8 mouse cellular contexts compared by ENCODE assay signal in genomic region chr2:103347417-103347891, GRCm38 (mm10). TPM values are rescaled to one million over a fixed set of nuclear protein-coding genes. Genes with fewer than 3 reads are reported as not detected.
A peak's percentile ranks its signal among the peaks of the same experiment; 100 is the strongest.
DNase-seq lines count a peak whose midpoint lies in the region; ATAC-seq and TF ChIP-seq lines count a peak whose summit lies in the region.

No protein-coding gene starts in this region.

- peak; percentile 79 for DNase-seq in 3T3-L1 (ENCODE audit: low read depth, low spot score)
- peak; percentile 40 to 87 for DNase-seq in adrenal gland, adult (ENCODE audit: inconsistent age in 2 of 2, low spot score in 1 of 2)
- DNase-seq in embryonic facial prominence, embryonic 10.5 days (ENCODE audit: low spot score) = peak; percentile 42
- DNase-seq in kidney, postnatal 14 days = peak; percentile 70
- peak in 2 of 3 experiments; percentile 34 to 35 for DNase-seq in liver, embryonic 14.5 days (ENCODE audit: low read depth in 3 of 3, low spot score in 3 of 3)
- peak; percentile 60 for DNase-seq in neural tube, embryonic 11.5 days (ENCODE audit: low spot score)
- DNase-seq in stomach, postnatal 0 days (ENCODE audit: low spot score) = peak; percentile 47

- no peak for TF ChIP-seq EP300 in liver, embryonic 14.5 days (IDR thresholded peaks at IDR 0.05; ENCODE audit: low read depth)
- TF ChIP-seq EP300 in stomach, postnatal 0 days (optimal IDR thresholded peaks at IDR 0.05) = no peak

- H3K27me3 ChIP-seq in embryonic facial prominence, embryonic 10.5 days (replicated peaks; ENCODE audit: low read depth, poor library complexity, severe bottlenecking) = no peaks in the 10 kb centered on the region
- peaks cover 2% of the 10 kb centered on the region; the same call in 1 of the 2 replicates for H3K27me3 ChIP-seq in heart, embryonic 16.5 days (ENCODE audit: control insufficient read depth, insufficient read depth, low read length)
- H3K27me3 ChIP-seq in liver, embryonic 14.5 days (ENCODE audit: control insufficient read depth, insufficient read depth, low read length) = no peaks in the 10 kb centered on the region
- no peaks in the 10 kb centered on the region for H3K27me3 ChIP-seq in neural tube, embryonic 11.5 days (ENCODE audit: control insufficient read depth, insufficient read depth, low read length)
- no peaks in the 10 kb centered on the region for H3K27me3 ChIP-seq in stomach, postnatal 0 days (ENCODE audit: control insufficient read depth, insufficient read depth, low read length)

- TF ChIP-seq CTCF in liver, embryonic 14.5 days (IDR thresholded peaks at IDR 0.05; ENCODE audit: low read depth) = peak; percentile 80
- peak; percentile 88 for TF ChIP-seq CTCF in stomach, postnatal 0 days (IDR thresholded peaks at IDR 0.05; ENCODE audit: low read depth)

- H3K4me1 ChIP-seq in embryonic facial prominence, embryonic 10.5 days = no peaks in the 10 kb centered on the region
- H3K4me1 ChIP-seq in heart, embryonic 16.5 days (ENCODE audit: control insufficient read depth, insufficient read depth, low read length) = 0 out of 2 replicates have a peak, but pooled peaks cover 2% of the 10 kb centered on the region
- peaks cover 0 to 4% of the 10 kb centered on the region in 2 experiments; a peak in 1 of 4 replicates for H3K4me1 ChIP-seq in liver, embryonic 14.5 days (replicated peaks; ENCODE audit: control insufficient read depth in 2 of 2, insufficient read depth in 2 of 2, low read length in 1 of 2)
- no peaks in the 10 kb centered on the region for H3K4me1 ChIP-seq in neural tube, embryonic 11.5 days (ENCODE audit: control insufficient read depth, insufficient read depth, low read length)
- H3K4me1 ChIP-seq in stomach, postnatal 0 days (replicated peaks; ENCODE audit: control insufficient read depth, insufficient read depth) = no peaks in the 10 kb centered on the region

- ATAC-seq in heart, embryonic 16.5 days (replicated peaks; ENCODE audit: extremely low read depth, insufficient read depth, low FRiP score) = no peak
- ATAC-seq in liver, embryonic 14.5 days (ENCODE audit: insufficient read depth) = no peak
- peak; percentile 23; the same call in 1 of the 2 replicates for ATAC-seq in neural tube, embryonic 11.5 days (ENCODE audit: insufficient read depth, low FRiP score, low TSS enrichment)
- no peak for ATAC-seq in stomach, postnatal 0 days (ENCODE audit: low FRiP score, low TSS enrichment)

- no peaks in the 10 kb centered on the region for H3K9me3 ChIP-seq in embryonic facial prominence, embryonic 10.5 days
- no peaks in the 10 kb centered on the region for H3K9me3 ChIP-seq in heart, embryonic 16.5 days (replicated peaks; ENCODE audit: control insufficient read depth, low read length)
- H3K9me3 ChIP-seq in liver, embryonic 14.5 days (ENCODE audit: control insufficient read depth, low read length) = no peaks in the 10 kb centered on the region
- H3K9me3 ChIP-seq in neural tube, embryonic 11.5 days (ENCODE audit: control insufficient read depth, low read length) = no peaks in the 10 kb centered on the region
- H3K9me3 ChIP-seq in stomach, postnatal 0 days (ENCODE audit: control insufficient read depth, low read length) = no peaks in the 10 kb centered on the region

- WGBS in embryonic facial prominence, embryonic 10.5 days = 24% methylated on average over 5 of the region's 5 CpGs
- WGBS in heart, embryonic 16.5 days = 2% methylated on average over 5 of the region's 5 CpGs
- WGBS in liver, embryonic 14.5 days (ENCODE audit: insufficient replicate concordance) = 7% methylated on average over 5 of the region's 5 CpGs
- 37% methylated on average over 5 of the region's 5 CpGs for WGBS in neural tube, embryonic 11.5 days
- 4% methylated on average over 5 of the region's 5 CpGs for WGBS in stomach, postnatal 0 days

- H3K9ac ChIP-seq in heart, embryonic 16.5 days (ENCODE audit: low read length) = no peak overlapping the region
- no peak overlapping the region for H3K9ac ChIP-seq in liver, embryonic 14.5 days (replicated peaks)
- H3K9ac ChIP-seq in neural tube, embryonic 11.5 days (ENCODE audit: low read length) = no peak overlapping the region
- no peak overlapping the region for H3K9ac ChIP-seq in stomach, postnatal 0 days (ENCODE audit: low read length)

- H3K4me2 ChIP-seq in heart, embryonic 16.5 days (ENCODE audit: low read depth, low read length) = peak overlapping the region; percentile 45; the same call in 1 of the 2 replicates
- no peak overlapping the region for H3K4me2 ChIP-seq in liver, embryonic 14.5 days (ENCODE audit: low read depth)
- H3K4me2 ChIP-seq in neural tube, embryonic 11.5 days (ENCODE audit: low read depth) = no peak overlapping the region
- H3K4me2 ChIP-seq in stomach, postnatal 0 days (replicated peaks; ENCODE audit: low read depth) = peak overlapping the region; percentile 41

- H3K36me3 ChIP-seq in embryonic facial prominence, embryonic 10.5 days (replicated peaks) = no peaks in the 10 kb centered on the region
- H3K36me3 ChIP-seq in heart, embryonic 16.5 days (ENCODE audit: control insufficient read depth, insufficient read depth) = no peaks in the 10 kb centered on the region
- H3K36me3 ChIP-seq in liver, embryonic 14.5 days (replicated peaks; ENCODE audit: control insufficient read depth, insufficient read depth, low read depth) = no peaks in the 10 kb centered on the region
- no peaks in the 10 kb centered on the region for H3K36me3 ChIP-seq in neural tube, embryonic 11.5 days (ENCODE audit: control insufficient read depth, insufficient read depth, low read length)
- H3K36me3 ChIP-seq in stomach, postnatal 0 days (ENCODE audit: control insufficient read depth, insufficient read depth, low read length) = no peaks in the 10 kb centered on the region

- H3K27ac ChIP-seq in embryonic facial prominence, embryonic 10.5 days (replicated peaks) = no peak overlapping the region
- no peak overlapping the region for H3K27ac ChIP-seq in heart, embryonic 16.5 days (ENCODE audit: low read length)
- H3K27ac ChIP-seq in liver, embryonic 14.5 days = no peak overlapping the region
- no peak overlapping the region for H3K27ac ChIP-seq in neural tube, embryonic 11.5 days (ENCODE audit: low read depth, low read length)
- H3K27ac ChIP-seq in stomach, postnatal 0 days (replicated peaks) = no peak overlapping the region

- H3K4me3 ChIP-seq in embryonic facial prominence, embryonic 10.5 days = no peak overlapping the region
- 0 out of 2 replicates have a peak overlapping the region, but pooled peaks have one; percentile 8 for H3K4me3 ChIP-seq in heart, embryonic 16.5 days (ENCODE audit: low read length)
- no peak overlapping the region for H3K4me3 ChIP-seq in liver, embryonic 14.5 days (ENCODE audit: insufficient read depth in 1 of 2, low read depth in 2 of 2, low read length in 2 of 2)
- no peak overlapping the region for H3K4me3 ChIP-seq in neural tube, embryonic 11.5 days (ENCODE audit: low read depth, low read length)
- 0 out of 2 replicates have a peak overlapping the region, but pooled peaks have one; percentile 6 for H3K4me3 ChIP-seq in stomach, postnatal 0 days (ENCODE audit: low read depth, low read length)

RNA-seq across cellular contexts. Expression of gene Ehf, which starts 44.4 kb away (rescaled TPM):
- not detected in 2 replicates for polyA plus RNA-seq in embryonic facial prominence, embryonic 10.5 days (2016; fragmentation: Nextera tagmentation; extraction: Ambion mirVana)
- 1.3 and 1.8 TPM in 2 replicates for polyA plus RNA-seq in heart, embryonic 16.5 days (2015; fragmentation: Nextera tagmentation; extraction: Ambion mirVana)
- 0.04 and 0.10 TPM in 2 replicates for polyA plus RNA-seq in liver, embryonic 14.5 days (2012; rRNA removed)
- polyA plus RNA-seq in liver, embryonic 14.5 days (2014; fragmentation: Nextera tagmentation; extraction: Ambion mirVana) = 0.08 and 0.27 TPM in 2 replicates
- 0.15 TPM in 1 of 2 replicates, not detected in the other for polyA plus RNA-seq in neural tube, embryonic 11.5 days (2014; fragmentation: Nextera tagmentation; extraction: Ambion mirVana)
- 56.8 and 65.4 TPM in 2 replicates for polyA plus RNA-seq in stomach, postnatal 0 days (2015; fragmentation: Nextera tagmentation; extraction: Ambion mirVana)

Comparison
In these comparisons a context has a peak if more than half of its experiments do, and no peak if none do; other contexts are left out.
1. H3K4me3 ChIP-seq: peak in heart, embryonic 16.5 days (single experiment) and stomach, postnatal 0 days (single experiment); none in embryonic facial prominence, embryonic 10.5 days (single experiment), liver, embryonic 14.5 days (0 of 2) and neural tube, embryonic 11.5 days (single experiment).
2. H3K4me2 ChIP-seq: peak in heart, embryonic 16.5 days (single experiment) and stomach, postnatal 0 days (single experiment); none in liver, embryonic 14.5 days (single experiment) and neural tube, embryonic 11.5 days (single experiment).
3. RNA of gene Ehf, which starts 44.4 kb away (polyA plus RNA-seq): 56.8 to 65.4 TPM in stomach, postnatal 0 days; 1.3 to 1.8 TPM in heart, embryonic 16.5 days, 0.15 TPM in neural tube, embryonic 11.5 days, 0.04 to 0.27 TPM in liver, embryonic 14.5 days and not detected in embryonic facial prominence, embryonic 10.5 days; every median in the first group is over 10 times any median in the second.
4. Peak in every context shown above with its lines, with median percentiles within 50 percentile points of each other: DNase-seq.